Mouse (Mus musculus) C2C12 (cell line): ENCODE results near the gene Utrn.

Experiments used
- CEBPB ChIP-seq: IDR thresholded peaks from one replicate; pipeline ENCODE4 v1.6.1; 2011; ENCODE audit warnings: low read depth, mild to moderate bottlenecking, control low read depth, moderate library complexity
- CTCF ChIP-seq: IDR thresholded peaks from one replicate; pipeline ENCODE4 v1.5.1; 2011; ENCODE audit not compliant: control insufficient read depth, insufficient read depth, insufficient read length
- MAX ChIP-seq: IDR thresholded peaks from one replicate; pipeline ENCODE4 v1.6.1; 2011; ENCODE audit warnings: mild to moderate bottlenecking, control low read depth
- MYOD1 ChIP-seq: IDR thresholded peaks from one replicate; pipeline ENCODE4 v1.6.1; 2011; ENCODE audit warnings: low read depth; ENCODE audit not compliant: control insufficient read depth, insufficient read length
- MYOG ChIP-seq: IDR thresholded peaks from one replicate; pipeline ENCODE4 v1.6.1; 2011; ENCODE audit not compliant: control insufficient read depth, insufficient read length; ENCODE audit errors: extremely low read depth
- USF1 ChIP-seq: IDR thresholded peaks from one replicate; pipeline ENCODE4 v1.6.1; 2011; ENCODE audit warnings: low read depth, mild to moderate bottlenecking, control low read depth, moderate library complexity

GRCm38 (mm10) chr10:12483494-12483893, 385.7 kb downstream of the Utrn start:
- TF ChIP-seq MAX (no peak), CTCF (no peak), MYOD1 (no peak), CEBPB (no peak), USF1 (no peak), MYOG (no peak)
